Mouse (Mus musculus) heart, embryonic 10.5 days (tissue): ENCODE data around the gene Vmn1r52. TPM values are rescaled to one million over a fixed set of nuclear protein-coding genes. Genes with fewer than 3 reads are reported as not detected.
"Not testable (repeated sequence)": the region's sequence is repeated elsewhere in the genome, so short reads cannot be mapped to it uniquely, and the experiment has no call there.

Source experiments
- DNase-seq: peaks from one replicate; pipeline ENCODE4 v3.0.0-alpha.2; 2017; ENCODE audit warnings: low spot score
- H3K27ac ChIP-seq: fragments of 300-500 bp; sonication (generic); 2 replicates; pipeline ENCODE4 v1.5.1; 2016; ENCODE audit warnings: mild to moderate bottlenecking
- H3K27me3 ChIP-seq: fragments of 300-500 bp; sonication (generic); 2 replicates; pipeline ENCODE4 v1.6.1; 2016; ENCODE audit warnings: mild to moderate bottlenecking; ENCODE audit not compliant: poor library complexity, insufficient read depth, severe bottlenecking
- H3K36me3 ChIP-seq: fragments of 300-500 bp; sonication (generic); 2 replicates; pipeline ENCODE4 v1.6.1; 2016; ENCODE audit warnings: mild to moderate bottlenecking, moderate library complexity
- H3K4me1 ChIP-seq: fragments of 300-500 bp; sonication (generic); 2 replicates; pipeline ENCODE4 v1.6.1; 2016; ENCODE audit warnings: mild to moderate bottlenecking
- H3K4me3 ChIP-seq: fragments of 300-500 bp; sonication (generic); 2 replicates; pipeline ENCODE4 v1.5.1; 2016; ENCODE audit warnings: mild to moderate bottlenecking, moderate library complexity
- H3K9me3 ChIP-seq: fragments of 300-500 bp; sonication (generic); 2 replicates; pipeline ENCODE4 v1.6.1; 2016; ENCODE audit warnings: mild to moderate bottlenecking, moderate library complexity
- WGBS: fragments of 180-500 bp; shearing (Covaris S2); methylation state at CpG from one replicate; pipeline ENCODE4 v1.1.7; 2016; 5-methylcytosine and 5-hydroxymethylcytosine counted together
- polyA plus RNA-seq: library from polyadenylated mRNA; unstranded; fragments of >200 nt; fragmentation: Nextera tagmentation; extraction: Ambion mirVana; gene quantifications from 2 replicates; pipeline ENCODE4 v1.2.1, GENCODE M21; 2016

Vmn1r52 gene
- not detected in 2 replicates for polyA plus RNA-seq

DNA sequence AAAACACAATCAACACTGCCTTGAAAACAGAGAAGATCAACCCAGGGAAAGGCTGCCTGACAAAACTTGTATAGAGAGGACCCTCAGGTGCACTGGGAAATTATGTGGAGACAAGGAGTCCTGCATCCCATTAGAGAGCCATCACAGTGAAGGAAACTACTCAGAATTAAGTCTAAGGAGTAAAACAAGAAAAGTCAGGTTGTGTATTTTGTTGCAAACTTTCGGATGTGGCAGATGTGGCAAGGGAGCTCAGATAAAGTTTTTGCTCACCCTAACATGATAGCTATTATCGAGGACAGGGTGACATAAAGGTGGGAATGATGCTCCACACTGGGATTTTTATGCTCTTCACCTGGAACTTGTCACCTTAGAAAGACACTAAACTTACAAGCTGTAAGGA is at the start of gene Vmn1r52:
Vmn1r52 (plus strand) TSS at position 301 of the 400 bp plus-strand sequence.
- Histone ChIP-seq H3K4me3 (no peak within 1 kb of the TSS), H3K4me1 (no peaks in the 10 kb centered on the region), H3K36me3 (no peaks in the 10 kb centered on the region), H3K27ac (no peak within 1 kb of the TSS), H3K9me3 (no peaks in the 10 kb centered on the region), H3K27me3 (no peaks in the 10 kb centered on the region)
- DNase-seq = no peak
- WGBS = 62% methylated on average over 2 of the region's 2 CpGs

DNA sequence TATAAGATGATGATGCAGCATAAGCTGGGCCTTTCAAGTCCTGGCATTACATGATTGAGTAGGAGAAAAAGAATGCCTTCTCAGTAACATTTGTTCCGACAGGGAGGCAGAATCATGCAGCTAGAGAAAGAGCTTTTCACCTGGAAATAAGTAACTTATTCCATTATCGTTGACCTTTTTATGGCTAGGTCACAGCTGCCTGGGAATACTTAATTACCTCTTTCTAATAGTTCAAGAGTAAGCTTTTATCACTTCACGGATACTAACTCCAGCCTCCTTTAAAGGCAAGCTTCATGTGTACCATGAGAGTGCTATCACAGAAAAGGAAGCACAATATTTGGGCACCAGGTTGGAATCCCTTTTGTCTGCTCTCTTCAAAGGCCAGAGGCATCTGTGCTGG is 14.5 kb upstream of the Vmn1r52 start:
- no peaks in the 10 kb centered on the region for H3K36me3 ChIP-seq
- no peaks in the 10 kb centered on the region for H3K4me1 ChIP-seq
- no peak overlapping the region for H3K4me3 ChIP-seq
- no peak overlapping the region for H3K27ac ChIP-seq
- H3K27me3 ChIP-seq = no peaks in the 10 kb centered on the region
- no peaks in the 10 kb centered on the region for H3K9me3 ChIP-seq
- no peak for DNase-seq
- 76% methylated on average over 3 of the region's 3 CpGs for WGBS

DNA sequence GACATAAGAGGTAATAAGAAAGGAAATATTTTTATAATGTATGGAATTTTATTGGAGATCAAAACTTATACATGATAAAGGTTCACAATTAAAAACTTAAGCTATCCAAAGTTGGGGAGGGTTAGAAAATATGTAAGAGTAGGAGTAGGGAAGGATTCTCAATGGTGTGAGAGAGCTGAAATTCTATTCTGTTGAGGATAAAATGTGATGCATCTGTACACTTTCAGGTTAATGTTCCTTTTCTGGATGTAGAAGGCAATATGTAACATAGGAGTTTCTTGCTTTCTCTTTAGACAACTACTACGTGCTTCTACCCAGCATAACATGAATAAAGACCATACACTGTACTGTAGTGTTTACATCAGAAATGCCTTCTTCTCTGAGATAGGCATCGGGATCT is 27.9 kb downstream of the Vmn1r52 start, which contains the start of gene V1ra8:
V1ra8 (plus strand) TSS at position 301 of the 400 bp plus-strand sequence.
- not testable (repeated sequence) for H3K9me3 ChIP-seq, H3K27me3 ChIP-seq, H3K27ac ChIP-seq, H3K4me1 ChIP-seq, DNase-seq, H3K36me3 ChIP-seq, H3K4me3 ChIP-seq
- 86% methylated on average over 2 of the region's 2 CpGs for WGBS

DNA sequence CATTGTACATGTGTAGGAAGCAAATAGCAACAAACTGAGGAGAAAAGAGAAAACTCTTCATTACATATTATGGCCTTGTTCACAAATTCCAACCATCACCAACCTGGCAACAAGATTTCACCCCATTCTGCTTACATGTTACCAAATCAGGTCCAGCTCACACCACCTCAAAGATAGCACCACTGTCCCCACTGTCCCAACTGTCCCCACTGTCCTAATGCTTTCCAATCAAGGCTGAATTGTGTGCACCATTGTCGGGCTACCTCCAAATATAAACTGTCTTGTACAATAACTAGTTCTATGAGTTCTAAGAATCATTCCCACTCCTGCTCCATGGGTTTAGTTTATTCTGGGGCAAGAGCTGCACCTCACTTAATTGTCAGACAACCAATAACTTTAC is 49.7 kb downstream of the Vmn1r52 start, which contains the start of gene Vmn1r53:
Vmn1r53 (minus strand) TSS at position 101 of the 400 bp plus-strand sequence.
- Histone ChIP-seq H3K27me3 (no peaks in the 10 kb centered on the region), H3K9me3 (peaks cover 4% of the 10 kb centered on the region; the same call in 1 of the 2 replicates), H3K4me1 (no peaks in the 10 kb centered on the region), H3K27ac (no peak within 1 kb of the TSS), H3K4me3 (no peak within 1 kb of the TSS), H3K36me3 (no peaks in the 10 kb centered on the region)
- DNase-seq = no peak
- WGBS = 76% methylated on average over 1 of the region's 1 CpGs

Other genes starting within 250 kb of the Vmn1r52 start
- not detected in 2 replicates for gene Vmn1r45, start 234.2 kb upstream of the Vmn1r52 start, polyA plus RNA-seq
- gene Vmn1r46, start 205.5 kb upstream of the Vmn1r52 start, polyA plus RNA-seq = not detected in 2 replicates
- gene Vmn1r47, start 158.7 kb upstream of the Vmn1r52 start, polyA plus RNA-seq = not detected in 2 replicates
- not detected in 2 replicates for gene Vmn1r48, start 138.0 kb upstream of the Vmn1r52 start, polyA plus RNA-seq
- gene Vmn1r49, start 96.3 kb upstream of the Vmn1r52 start, polyA plus RNA-seq = not detected in 2 replicates
- not detected in 2 replicates for gene Vmn1r50, start 73.4 kb upstream of the Vmn1r52 start, polyA plus RNA-seq
- not detected in 2 replicates for gene Vmn1r51, start 52.2 kb upstream of the Vmn1r52 start, polyA plus RNA-seq
- not detected in 2 replicates for gene V1ra8, start 28.0 kb downstream of the Vmn1r52 start, polyA plus RNA-seq
- gene Vmn1r53, start 49.6 kb downstream of the Vmn1r52 start, polyA plus RNA-seq = not detected in 2 replicates
- not detected in 2 replicates for gene Vmn1r54, start 71.5 kb downstream of the Vmn1r52 start, polyA plus RNA-seq
- not detected in 2 replicates for gene BC048671, start 126.4 kb downstream of the Vmn1r52 start, polyA plus RNA-seq
- gene Chst13, start 150.4 kb downstream of the Vmn1r52 start, polyA plus RNA-seq = 0.44 and 1.6 TPM in 2 replicates
- 0.21 TPM in 1 of 2 replicates, not detected in the other for gene Uroc1, start 158.5 kb downstream of the Vmn1r52 start, polyA plus RNA-seq
- 5.3 and 5.5 TPM in 2 replicates for gene Zxdc, start 194.7 kb downstream of the Vmn1r52 start, polyA plus RNA-seq